Mouse (Mus musculus) ovary, adult 18-20 months (tissue): Measurements from ENCODE around the gene Eef1e1.

Experiments
- DNase-seq: peaks from one replicate; pipeline ENCODE4 v3.0.0; 2022; ENCODE audit warnings: low spot score, mixed read lengths

Gene Eef1e1

DNA sequence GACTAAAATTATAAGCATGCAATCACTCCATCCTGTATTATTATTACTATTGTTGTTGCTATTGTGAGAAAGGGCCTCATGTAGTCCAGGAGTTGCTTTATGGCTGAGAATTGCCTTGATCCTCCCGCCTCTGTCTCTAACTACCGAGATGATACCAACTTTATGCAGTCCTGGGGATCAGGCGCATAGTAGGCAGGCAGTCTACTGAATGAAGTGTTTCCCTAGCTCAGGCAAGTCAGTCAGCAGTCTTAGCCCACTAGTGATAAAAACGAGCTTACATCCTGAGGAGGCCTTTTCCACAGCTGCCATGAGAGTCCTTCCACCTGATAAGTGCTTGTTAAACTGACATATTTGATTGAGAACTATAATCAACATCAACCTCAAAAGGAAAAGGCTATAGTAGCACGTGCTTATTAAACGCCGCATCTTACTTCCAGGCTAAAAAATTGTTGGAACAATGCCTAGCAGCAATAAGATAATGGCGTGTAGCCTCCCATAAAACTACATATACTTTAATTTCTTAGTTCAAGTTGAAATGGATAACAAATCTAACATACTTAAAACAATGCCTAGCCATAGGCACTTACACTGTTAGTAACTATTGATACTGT, 34.5 kb downstream of the Eef1e1 start:
- no peak for DNase-seq

DNA sequence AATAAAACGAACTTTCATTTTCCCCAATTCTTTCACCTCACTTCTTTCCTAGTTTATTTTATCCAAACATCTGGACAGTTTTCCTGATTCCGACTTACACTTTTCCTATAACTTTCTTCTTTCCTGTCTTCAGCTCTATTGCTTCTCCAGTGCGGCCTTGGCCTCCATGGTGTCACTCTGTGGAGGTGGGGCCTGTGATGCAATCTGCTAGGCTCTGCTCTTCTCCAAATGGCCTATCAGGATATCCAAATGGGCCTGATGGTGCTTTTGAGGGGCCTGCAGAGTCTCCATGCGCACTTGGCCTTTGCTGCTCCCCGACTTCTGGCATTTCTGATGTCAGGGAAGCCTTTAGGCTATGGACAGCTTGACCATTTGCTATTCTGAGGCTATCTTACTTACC, 35.6 kb downstream of the Eef1e1 start:
- no peak for DNase-seq

DNA sequence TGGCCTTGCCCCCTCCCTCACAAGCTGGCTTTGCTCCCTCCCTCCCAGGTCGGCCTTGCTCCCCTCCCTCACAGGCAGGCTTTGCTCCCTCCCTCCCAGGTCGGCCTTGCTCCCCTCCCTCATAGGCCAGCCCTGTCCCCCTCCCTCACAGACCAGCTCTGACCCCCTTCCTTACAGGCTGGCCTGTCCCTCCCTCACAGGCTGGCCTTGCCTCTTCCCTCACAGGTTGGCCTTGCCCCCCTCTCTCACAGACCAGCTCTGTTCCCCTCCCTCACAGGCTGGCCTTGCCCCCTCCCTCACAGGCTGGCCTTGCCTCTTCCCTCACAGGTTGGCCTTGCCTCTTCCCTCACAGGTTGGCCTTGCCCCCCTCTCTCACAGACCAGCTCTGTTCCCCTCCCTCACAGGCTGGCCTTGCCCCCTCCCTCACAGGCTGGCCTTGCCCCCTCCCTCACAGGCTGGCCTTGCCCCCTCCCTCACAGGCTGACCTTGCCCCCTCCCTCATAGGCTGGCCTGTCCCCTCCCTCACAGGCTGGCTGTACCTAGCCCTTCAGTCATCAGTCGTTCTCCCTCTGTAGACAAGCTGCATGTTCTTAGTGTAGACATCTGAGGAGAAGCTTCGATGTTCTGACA, 40.7 kb downstream of the Eef1e1 start:
- peak; percentile 73 for DNase-seq

DNA sequence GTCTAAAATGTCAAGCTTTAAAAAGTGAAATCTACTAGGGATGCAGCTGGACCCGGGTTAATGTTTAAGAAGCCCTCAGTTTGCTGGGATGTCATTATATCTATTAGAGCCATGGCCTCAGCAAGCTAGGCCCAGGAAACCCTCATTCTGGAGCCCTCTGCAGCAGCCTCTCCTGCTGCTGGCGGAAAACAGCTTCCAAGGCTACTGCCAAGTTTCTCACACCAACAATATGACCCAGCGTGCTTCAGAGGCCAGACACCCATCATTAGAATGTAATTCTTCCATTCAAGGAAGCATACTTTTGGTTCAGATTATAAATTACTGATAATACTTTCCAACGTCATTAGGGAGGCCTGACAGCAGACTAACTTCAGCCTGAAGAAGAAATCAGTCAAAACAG, 42.0 kb downstream of the Eef1e1 start:
- no peak for DNase-seq

DNA sequence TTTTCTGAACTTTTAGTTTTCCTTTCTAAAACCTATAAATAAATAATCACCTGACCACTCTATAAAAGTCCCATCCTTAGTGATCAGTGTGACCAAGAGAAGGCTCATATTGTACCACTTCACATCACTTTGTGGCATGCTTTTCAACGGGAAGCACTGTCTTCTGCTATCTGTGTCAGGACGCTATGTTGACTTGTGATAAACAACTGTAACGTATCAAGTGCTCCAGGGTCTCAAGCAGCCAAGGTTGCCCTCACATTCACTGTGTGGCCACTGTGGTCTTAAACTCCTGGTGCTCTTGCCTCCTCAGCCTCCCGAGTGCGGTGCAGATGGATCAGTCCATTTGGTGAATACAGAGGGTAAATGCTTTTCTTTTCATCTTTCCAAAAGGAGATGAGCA, 43.2 kb downstream of the Eef1e1 start:
- DNase-seq = no peak

DNA sequence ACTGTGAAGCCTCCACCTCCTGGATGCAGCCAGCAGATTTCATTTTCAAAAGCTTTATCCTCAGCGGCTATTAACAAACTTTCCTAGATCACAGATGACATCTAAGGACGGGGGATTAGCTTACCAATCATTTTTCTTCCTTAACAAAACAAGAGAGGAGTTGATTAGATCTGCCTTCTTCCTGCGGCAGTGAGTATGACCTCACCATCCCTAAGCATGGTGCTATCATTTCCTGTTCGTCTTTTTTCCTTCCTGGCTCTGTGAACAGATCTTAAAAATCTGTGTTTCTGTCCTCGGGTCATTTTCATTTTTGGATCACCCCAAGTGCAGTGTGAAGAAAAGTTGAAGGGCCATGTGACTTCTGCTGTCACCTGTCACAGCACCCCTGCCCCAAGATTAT, 44.6 kb downstream of the Eef1e1 start:
- DNase-seq = no peak

DNA sequence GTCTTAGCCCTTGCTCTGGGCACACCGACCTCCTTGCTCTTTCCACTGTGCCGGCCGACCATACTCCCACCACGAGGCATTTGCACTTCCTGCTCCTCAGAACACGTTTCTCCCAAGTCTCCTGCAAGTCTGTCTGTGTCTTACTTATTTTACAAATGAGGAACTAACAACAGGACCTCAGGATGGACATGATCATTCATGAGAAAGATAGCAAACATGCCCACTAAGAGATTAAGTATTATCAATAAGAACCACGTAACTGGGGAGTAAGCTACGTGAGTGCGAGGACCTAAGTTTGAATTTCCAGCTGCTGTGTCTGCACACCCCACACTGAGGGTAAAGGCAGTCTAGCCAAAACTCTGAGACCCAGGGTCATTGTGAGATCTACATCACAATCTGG, 45.3 kb downstream of the Eef1e1 start:
- DNase-seq = no peak

DNA sequence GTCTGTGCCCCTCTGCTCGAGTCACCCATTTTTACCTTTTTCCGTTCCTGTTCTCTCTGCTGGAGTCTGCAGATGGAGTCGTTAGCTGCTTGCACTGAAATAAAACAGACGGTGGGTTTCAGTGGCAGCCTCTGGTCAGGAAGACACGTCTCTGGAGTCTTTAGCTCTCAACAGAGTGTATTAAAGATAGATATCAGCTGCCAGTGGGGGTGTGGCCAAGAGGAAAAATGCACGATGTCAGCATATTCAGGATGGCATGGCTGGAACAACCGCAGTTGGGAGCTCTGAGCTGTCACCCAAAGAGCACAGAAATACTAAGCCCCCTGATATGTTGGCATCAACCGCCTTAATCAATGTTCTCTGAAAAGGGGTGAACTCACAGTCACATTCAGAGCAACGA, 46.2 kb downstream of the Eef1e1 start:
- no peak for DNase-seq

DNA sequence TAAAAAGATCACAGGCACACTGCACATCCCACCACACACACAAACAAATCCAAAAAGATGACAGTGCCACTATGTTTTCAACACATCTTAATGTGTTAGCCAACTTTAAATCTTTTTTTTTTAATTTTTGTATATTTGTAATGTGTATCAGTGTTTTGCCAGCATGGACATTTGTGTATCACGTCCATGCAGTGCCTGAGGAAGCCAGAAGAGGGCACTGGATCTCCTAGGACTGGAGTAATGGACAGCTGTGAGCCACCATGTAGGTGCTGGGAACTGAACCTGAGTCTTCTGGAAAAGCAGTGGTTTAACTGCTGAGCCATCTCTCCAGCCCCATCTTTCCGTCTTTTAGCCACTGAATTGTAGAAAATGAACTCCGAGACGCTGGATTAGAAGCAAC, 46.7 kb downstream of the Eef1e1 start:
- no peak for DNase-seq

DNA sequence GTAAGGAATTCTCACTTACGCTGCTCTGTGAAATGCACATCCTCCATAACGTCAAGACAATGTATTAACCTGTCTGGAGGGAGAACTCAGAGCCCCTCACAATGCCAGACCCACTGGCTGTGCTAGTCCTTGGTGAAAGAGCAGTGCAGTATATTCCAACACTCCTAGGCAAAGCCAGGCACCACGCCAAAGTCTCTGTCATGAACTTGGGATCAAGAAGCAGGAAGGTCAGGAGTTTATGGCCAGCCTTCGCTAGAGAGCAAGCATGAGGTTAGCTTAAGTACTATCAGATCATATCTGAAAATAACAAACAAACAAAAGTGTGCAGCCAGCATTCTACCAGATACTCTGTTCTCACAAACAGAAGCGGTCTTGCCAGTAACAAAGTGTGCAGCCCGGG, 48.5 kb downstream of the Eef1e1 start:
- no peak for DNase-seq

DNA sequence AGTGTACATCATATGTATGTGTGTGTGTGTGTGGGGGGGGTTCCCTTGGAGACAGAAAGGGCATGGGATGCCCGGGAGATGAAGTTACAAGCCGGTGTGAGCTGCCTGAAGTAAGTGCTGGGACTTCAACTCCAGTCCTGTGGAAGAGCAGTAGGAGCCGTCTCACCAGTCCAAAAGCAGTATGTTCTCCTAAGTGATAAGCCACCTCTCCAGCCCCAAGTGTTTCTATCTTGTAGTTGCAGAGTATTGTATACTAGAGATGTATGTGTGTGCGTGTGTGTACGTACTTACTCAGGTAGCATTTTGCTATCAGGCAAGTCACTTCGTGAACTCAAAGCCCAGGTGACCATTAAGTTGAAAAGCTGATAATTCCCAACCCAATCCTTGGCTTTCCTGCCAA, 51.7 kb downstream of the Eef1e1 start:
- DNase-seq = no peak

DNA sequence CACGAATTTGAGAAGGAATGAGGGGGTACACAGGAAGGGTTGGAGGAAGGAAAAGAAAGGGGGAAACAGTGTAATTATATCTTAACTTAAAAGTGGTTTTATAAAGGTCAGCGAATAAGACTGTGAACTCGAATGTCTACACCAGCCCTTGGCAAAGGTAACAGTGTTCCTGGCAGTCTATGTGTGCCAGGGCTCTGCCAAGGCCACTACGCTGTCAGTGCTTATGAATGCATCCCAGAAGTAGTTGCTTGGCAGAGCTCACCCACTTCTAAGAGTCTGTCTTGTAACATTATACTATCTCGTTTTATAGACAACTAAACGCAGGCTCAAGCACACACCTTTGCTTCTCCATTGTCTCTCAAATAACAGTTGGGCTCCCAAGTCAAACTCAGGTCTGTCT, 53.5 kb downstream of the Eef1e1 start:
- DNase-seq = no peak

DNA sequence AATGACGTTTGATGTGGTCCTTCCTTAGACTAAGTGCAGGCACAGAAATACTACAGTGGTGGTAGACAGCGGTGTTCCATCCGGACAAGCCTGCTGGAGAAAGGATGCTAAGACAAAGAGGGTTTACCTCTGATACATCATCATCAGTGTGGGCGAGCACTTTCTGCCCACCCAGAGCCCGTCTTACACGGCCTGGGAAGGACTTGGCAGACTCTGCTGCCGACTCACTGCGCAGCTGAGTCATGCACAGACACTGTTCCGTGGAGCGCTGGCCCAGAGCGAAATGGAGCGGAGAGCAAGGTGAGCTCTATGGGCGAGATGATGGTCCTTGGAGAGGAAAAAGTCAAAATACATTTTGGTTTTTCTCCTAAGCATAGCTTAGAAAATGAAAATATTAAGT, 55.9 kb downstream of the Eef1e1 start:
- DNase-seq = no peak

DNA sequence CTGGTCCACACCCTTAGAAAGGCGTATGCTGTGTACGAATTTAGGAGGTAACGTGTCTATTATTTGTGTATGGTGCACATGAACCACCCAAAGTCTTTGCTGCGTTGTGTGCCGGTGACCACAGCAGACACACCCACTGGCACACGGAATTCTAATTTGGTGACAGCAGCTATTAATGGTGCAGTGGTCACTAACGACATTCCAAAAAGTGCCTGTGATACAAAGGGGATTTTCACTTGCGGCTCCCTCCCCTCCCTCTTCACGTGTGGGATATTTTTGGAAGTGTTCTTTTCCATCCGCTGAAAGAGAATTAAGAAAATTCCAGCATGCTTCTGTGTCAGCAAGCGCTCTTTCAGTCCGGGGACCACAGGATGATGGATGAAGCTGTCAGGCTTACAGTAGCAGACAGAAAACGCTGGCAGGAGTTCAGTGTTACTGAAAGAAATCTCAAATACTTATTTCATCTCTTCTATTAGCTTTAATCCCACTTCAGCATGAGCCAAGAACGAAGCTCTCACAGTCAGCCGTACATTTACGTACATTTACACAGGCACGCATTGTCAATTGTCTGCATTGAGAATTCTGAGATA, 56.5 kb downstream of the Eef1e1 start:
- no peak for DNase-seq

DNA sequence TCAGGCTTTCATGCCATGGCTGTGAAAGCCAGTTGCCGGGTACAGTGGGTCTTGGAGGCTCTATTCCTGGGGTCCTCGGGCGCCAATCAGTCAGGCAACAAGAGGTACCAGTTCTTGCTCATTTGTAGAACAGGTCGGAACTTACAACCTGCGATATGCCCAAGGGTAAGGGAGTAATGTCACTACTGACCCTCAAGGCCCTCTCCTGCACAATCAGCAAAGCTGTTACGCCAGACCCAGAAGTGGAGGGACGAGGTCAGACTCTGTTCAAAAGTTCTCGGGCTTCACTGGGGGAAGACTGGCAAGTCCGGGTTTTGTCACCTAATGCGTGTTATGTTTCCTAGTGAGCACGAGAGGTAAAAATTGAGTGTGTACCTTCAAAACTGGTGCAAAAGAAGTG, 58.0 kb downstream of the Eef1e1 start:
- no peak for DNase-seq

DNA sequence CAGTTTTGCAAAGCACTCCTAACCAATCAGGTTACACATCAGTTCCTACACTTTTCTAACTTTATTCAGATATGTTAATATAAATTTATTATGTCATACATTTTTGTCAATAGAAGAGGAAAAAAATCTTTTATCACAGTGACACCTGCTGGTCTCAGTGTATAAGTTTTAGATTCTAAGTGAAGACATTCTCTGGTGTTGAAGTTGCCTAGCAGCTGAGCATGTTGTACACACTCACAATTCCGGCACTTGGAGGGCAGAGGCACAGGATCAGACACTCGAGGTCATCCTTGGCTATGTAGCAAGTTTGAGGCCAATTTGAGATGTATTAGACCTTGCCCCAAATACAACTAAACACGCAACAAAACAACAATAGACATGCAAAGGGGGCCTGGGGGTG, 61.8 kb downstream of the Eef1e1 start:
- no peak for DNase-seq

DNA sequence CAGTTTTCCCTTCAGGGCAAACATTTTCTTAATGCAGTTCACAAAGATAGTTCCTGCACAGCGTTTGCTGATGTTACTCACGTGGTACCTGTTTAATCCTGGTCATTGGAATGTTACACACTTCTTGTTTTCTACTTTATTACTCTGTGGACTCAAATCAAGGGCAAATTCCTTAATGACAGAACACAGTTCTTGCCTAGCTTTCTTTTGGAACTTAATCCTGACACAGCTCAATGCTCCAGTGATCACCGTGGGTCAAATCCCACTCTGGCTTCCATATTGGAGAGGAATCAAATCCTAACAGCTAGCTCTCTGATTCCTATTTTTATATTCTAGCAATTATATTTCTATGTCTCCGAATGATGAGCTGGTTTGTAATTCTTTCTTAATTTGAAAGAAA, 62.4 kb downstream of the Eef1e1 start:
- no peak for DNase-seq
